Mouse (Mus musculus): ENCODE measurements around the gene Anapc11. TPM values are rescaled to one million over a fixed set of nuclear protein-coding genes. Genes with fewer than 3 reads are reported as not detected.
A peak's percentile ranks its signal among the peaks of the same experiment; 100 is the strongest.
"Not testable (repeated sequence)": the region's sequence is repeated elsewhere in the genome, so short reads cannot be mapped to it uniquely, and the experiment has no call there.

Anapc11 gene
- polyA plus RNA-seq, 1 experiment from 2014 or later = 210 TPM

DNA sequence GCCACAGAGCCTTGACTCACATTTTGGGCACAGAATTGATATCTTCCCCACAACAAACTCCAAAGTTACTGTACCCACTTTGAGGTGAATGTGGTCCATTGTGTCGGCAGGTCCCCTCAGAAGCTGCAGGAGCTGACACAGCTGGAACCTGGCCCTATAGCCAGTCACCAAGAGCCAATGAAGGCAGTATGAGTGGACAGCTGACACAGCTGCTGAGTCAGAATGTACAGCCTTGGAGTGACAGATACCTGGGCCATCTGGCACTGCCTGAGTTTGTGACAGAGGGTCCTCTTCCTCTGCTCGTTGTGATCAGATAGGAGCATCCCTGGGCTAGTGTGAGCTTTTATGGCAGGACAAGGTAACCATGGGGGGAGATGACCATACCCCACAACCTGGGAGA lies 43.0 kb upstream of the Anapc11 start:
- no peak overlapping the region for H3K4me2 ChIP-seq (ENCODE audit: low read length)
- WGBS = 87% methylated on average over 2 of the region's 2 CpGs

DNA sequence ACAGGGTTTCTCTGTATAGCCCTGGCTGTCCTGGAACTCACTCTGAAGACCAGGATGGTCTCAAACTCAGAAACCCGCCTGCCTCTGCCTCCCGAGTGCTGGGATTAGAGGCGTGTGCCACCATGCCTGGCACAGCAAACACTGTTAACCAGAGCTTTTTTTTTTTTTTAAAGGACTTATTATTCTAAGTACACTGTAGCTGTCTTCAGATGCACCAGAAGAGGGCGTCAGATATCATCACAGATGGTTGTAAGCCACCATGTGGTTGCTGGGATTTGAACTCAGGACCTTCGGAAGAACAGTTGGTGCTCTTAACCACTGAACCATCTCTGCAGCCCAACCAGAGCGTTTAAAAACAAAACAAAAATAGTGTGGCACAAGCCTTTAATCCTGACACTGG lies 39.4 kb upstream of the Anapc11 start:
- not testable (repeated sequence) for H3K4me1 ChIP-seq (ENCODE audit: control insufficient read depth, insufficient read depth, low read length); H3K9me3 ChIP-seq (ENCODE audit: control insufficient read depth, low read length); H3K9ac ChIP-seq (replicated peaks; ENCODE audit: low read length); ATAC-seq (ENCODE audit: low FRiP score, low TSS enrichment); H3K4me2 ChIP-seq (ENCODE audit: low read length); H3K27me3 ChIP-seq (ENCODE audit: control insufficient read depth, insufficient read depth, low read length); H3K4me3 ChIP-seq (replicated peaks; ENCODE audit: low read depth, low read length); DNase-seq; H3K27ac ChIP-seq (replicated peaks; ENCODE audit: low read depth, low read length)
- WGBS = 90% methylated on average over 6 of the region's 6 CpGs
- H3K36me3 ChIP-seq (ENCODE audit: control insufficient read depth, insufficient read depth, low read length) = peaks cover 50% of the 10 kb centered on the region

More for the DNA sequence above, 43.0 kb upstream of the Anapc11 start:
- H3K27ac ChIP-seq (replicated peaks; ENCODE audit: low read depth, low read length) = no peak overlapping the region
- no peaks in the 10 kb centered on the region for H3K27me3 ChIP-seq (ENCODE audit: control insufficient read depth, insufficient read depth, low read length)
- DNase-seq (no peak), ATAC-seq (ENCODE audit: low FRiP score, low TSS enrichment) (no peak)
- peaks cover 2% of the 10 kb centered on the region for H3K4me1 ChIP-seq (ENCODE audit: control insufficient read depth, insufficient read depth, low read length)
- no peak overlapping the region for H3K9ac ChIP-seq (replicated peaks; ENCODE audit: low read length)
- no peak overlapping the region for H3K4me3 ChIP-seq (replicated peaks; ENCODE audit: low read depth, low read length)
- peaks cover 14% of the 10 kb centered on the region for H3K36me3 ChIP-seq (ENCODE audit: control insufficient read depth, insufficient read depth, low read length)
- H3K9me3 ChIP-seq (ENCODE audit: control insufficient read depth, low read length) = peaks cover 6% of the 10 kb centered on the region; the same call in 1 of the 2 replicates

DNA sequence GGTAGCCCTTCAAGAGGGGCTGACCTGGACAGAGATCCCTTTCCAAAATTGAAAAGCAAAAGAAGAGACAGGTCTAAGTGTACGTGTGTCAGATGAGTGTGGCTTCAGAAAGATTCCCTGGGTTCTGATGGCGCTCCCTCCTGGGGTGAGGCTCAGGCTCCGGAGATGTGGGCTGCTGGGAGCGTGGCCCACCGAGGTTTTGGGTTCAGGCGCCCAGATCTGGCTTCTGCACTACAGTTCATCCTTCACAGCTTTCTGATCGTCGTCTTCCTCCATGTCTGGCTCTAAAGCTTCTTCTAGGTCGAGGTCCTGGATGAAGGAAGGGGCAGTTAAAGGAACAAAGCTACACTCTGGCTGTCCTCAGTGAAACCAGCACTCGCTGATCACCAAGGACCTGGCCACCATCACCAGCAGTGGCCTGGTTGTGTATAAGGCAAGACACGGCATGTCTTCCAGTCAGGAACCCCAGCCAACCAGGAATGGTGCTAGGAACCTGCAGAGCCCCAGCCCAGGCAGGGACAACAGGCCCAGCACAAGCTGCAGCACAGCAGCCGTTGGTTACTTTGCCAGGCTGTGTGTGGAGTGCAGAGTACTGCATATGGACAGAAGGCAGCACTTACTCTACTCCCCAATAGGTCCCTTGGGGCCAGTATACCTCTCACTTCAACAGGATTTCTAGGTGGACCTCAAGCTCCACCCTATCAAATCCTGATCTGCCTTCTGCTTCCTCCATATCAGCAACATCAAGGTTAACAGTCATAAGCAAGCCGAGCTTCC lies 37.1 kb upstream of the Anapc11 start:
- Histone ChIP-seq H3K27me3 (ENCODE audit: control insufficient read depth, insufficient read depth, low read length) (no peaks in the 10 kb centered on the region), H3K4me3 (replicated peaks; ENCODE audit: low read depth, low read length) (no peak overlapping the region), H3K9me3 (ENCODE audit: control insufficient read depth, low read length) (peaks cover 6% of the 10 kb centered on the region; the same call in 1 of the 2 replicates), H3K4me1 (ENCODE audit: control insufficient read depth, insufficient read depth, low read length) (no peaks in the 10 kb centered on the region), H3K9ac (replicated peaks; ENCODE audit: low read length) (no peak overlapping the region), H3K27ac (replicated peaks; ENCODE audit: low read depth, low read length) (no peak overlapping the region), H3K36me3 (ENCODE audit: control insufficient read depth, insufficient read depth, low read length) (peaks cover 72% of the 10 kb centered on the region), H3K4me2 (ENCODE audit: low read length) (no peak overlapping the region)
- 96% methylated on average over 13 of the region's 13 CpGs for WGBS
- ATAC-seq (ENCODE audit: low FRiP score, low TSS enrichment) (no peak), DNase-seq (no peak)

DNA sequence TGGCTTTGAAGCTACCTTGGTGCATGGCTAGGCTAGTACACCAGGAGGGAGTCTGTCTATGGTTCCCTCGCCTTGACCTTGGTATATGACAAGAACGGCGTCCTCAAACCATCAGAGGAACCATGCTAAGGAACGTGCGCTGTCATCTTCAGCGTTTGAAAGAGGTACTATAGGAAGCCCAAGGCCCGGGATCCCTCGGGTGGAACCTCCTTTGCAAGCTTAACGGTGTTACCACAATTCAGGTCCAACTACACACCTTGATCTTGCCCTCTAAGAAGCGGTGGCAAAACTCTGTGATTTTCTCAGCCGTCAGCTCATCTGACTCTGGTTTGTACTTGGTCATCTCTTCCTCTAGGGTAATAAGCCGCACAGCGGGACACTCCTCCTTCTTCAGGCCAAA lies 35.3 kb upstream of the Anapc11 start:
- H3K27me3 ChIP-seq (ENCODE audit: control insufficient read depth, insufficient read depth, low read length) = no peaks in the 10 kb centered on the region
- H3K4me3 ChIP-seq (replicated peaks; ENCODE audit: low read depth, low read length) = no peak overlapping the region
- H3K9ac ChIP-seq (replicated peaks; ENCODE audit: low read length) = no peak overlapping the region
- H3K4me1 ChIP-seq (ENCODE audit: control insufficient read depth, insufficient read depth, low read length) = no peaks in the 10 kb centered on the region
- DNase-seq (no peak), ATAC-seq (ENCODE audit: low FRiP score, low TSS enrichment) (no peak)
- no peak overlapping the region for H3K27ac ChIP-seq (replicated peaks; ENCODE audit: low read depth, low read length)
- WGBS = 95% methylated on average over 13 of the region's 13 CpGs
- H3K9me3 ChIP-seq (ENCODE audit: control insufficient read depth, low read length) = no peaks in the 10 kb centered on the region
- peaks cover 89% of the 10 kb centered on the region for H3K36me3 ChIP-seq (ENCODE audit: control insufficient read depth, insufficient read depth, low read length)
- H3K4me2 ChIP-seq (ENCODE audit: low read length) = no peak overlapping the region

DNA sequence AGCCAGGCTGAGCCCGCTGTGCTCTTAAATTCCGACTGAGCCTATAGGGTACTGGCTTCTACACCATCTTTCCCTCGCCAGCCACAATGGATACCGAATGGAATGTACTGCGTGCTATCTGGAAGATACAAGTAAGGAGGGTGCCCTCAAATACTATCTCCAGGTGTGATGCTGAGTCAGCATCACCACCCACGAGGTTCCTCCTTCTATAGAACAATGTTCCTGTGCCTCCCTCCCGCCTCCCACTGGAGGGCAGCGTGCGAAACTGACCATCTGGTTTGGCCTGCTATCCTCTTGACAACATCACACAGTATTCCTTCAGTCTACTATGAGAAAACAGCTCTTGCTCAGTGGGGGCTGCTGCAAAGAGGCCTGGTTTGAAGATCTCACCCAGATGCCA lies 33.1 kb upstream of the Anapc11 start:
- Histone ChIP-seq H3K4me2 (ENCODE audit: low read length) (no peak overlapping the region), H3K4me1 (ENCODE audit: control insufficient read depth, insufficient read depth, low read length) (no peaks in the 10 kb centered on the region), H3K27me3 (ENCODE audit: control insufficient read depth, insufficient read depth, low read length) (no peaks in the 10 kb centered on the region), H3K36me3 (ENCODE audit: control insufficient read depth, insufficient read depth, low read length) (peaks cover 91% of the 10 kb centered on the region), H3K9me3 (ENCODE audit: control insufficient read depth, low read length) (no peaks in the 10 kb centered on the region), H3K9ac (replicated peaks; ENCODE audit: low read length) (no peak overlapping the region), H3K4me3 (replicated peaks; ENCODE audit: low read depth, low read length) (no peak overlapping the region), H3K27ac (replicated peaks; ENCODE audit: low read depth, low read length) (no peak overlapping the region)
- WGBS = 85% methylated on average over 9 of the region's 9 CpGs
- DNase-seq (no peak), ATAC-seq (ENCODE audit: low FRiP score, low TSS enrichment) (no peak)

DNA sequence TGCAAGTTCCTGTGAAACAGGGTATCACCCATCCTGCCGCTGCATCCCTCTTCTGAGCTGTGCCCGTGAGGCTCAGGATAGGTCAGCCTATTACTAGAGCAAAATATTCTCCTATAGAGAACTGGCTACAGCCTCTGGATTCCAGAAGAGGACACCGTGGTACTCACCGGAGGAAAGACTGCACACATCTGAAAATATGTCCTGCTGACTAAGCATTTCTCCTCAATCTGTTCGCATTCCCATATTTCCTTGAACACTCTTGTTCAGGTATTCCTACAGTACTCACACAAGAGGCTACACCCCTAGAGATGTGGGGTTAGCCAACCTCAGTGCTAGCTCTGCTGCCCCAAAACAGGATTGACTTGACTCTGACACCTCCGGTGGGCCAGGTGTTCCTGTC lies 29.9 kb upstream of the Anapc11 start:
- Histone ChIP-seq H3K9me3 (ENCODE audit: control insufficient read depth, low read length) (no peaks in the 10 kb centered on the region), H3K9ac (replicated peaks; ENCODE audit: low read length) (no peak overlapping the region), H3K4me1 (ENCODE audit: control insufficient read depth, insufficient read depth, low read length) (peaks cover 12% of the 10 kb centered on the region), H3K36me3 (ENCODE audit: control insufficient read depth, insufficient read depth, low read length) (peaks cover 75% of the 10 kb centered on the region), H3K4me3 (replicated peaks; ENCODE audit: low read depth, low read length) (no peak overlapping the region), H3K27me3 (ENCODE audit: control insufficient read depth, insufficient read depth, low read length) (no peaks in the 10 kb centered on the region), H3K27ac (replicated peaks; ENCODE audit: low read depth, low read length) (no peak overlapping the region), H3K4me2 (ENCODE audit: low read length) (no peak overlapping the region)
- no peak for ATAC-seq (ENCODE audit: low FRiP score, low TSS enrichment)
- WGBS = 98% methylated on average over 6 of the region's 6 CpGs
- DNase-seq = no peak

DNA sequence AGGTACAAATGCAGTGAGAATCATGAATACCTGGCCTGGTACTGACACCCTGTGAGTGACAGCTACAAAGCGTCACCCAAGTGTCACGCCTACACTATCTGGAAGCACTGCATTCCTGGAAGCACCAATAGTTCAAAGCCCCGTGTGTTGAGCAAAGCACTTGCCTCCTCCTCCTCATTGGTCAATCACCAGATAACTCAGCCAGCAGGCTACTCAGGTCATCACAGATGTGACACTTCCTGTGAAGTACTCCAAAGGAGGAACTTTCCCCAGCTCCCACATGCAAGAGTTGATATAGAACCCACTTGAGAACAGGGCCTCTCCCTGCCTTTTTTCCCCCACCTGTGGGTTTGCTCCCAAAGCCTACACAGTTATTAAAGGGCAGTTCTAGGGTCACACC lies 27.1 kb upstream of the Anapc11 start:
- no peak overlapping the region for H3K9ac ChIP-seq (replicated peaks; ENCODE audit: low read length)
- no peaks in the 10 kb centered on the region for H3K9me3 ChIP-seq (ENCODE audit: control insufficient read depth, low read length)
- peak overlapping the region; percentile 87 for H3K4me3 ChIP-seq (replicated peaks; ENCODE audit: low read depth, low read length)
- H3K4me1 ChIP-seq (ENCODE audit: control insufficient read depth, insufficient read depth, low read length) = peaks cover 12% of the 10 kb centered on the region
- peak overlapping the region; percentile 72 for H3K4me2 ChIP-seq (ENCODE audit: low read length)
- no peak overlapping the region for H3K27ac ChIP-seq (replicated peaks; ENCODE audit: low read depth, low read length)
- H3K36me3 ChIP-seq (ENCODE audit: control insufficient read depth, insufficient read depth, low read length) = peaks cover 48% of the 10 kb centered on the region
- DNase-seq (no peak), ATAC-seq (ENCODE audit: low FRiP score, low TSS enrichment) (no peak)
- no peaks in the 10 kb centered on the region for H3K27me3 ChIP-seq (ENCODE audit: control insufficient read depth, insufficient read depth, low read length)
- WGBS = 84% methylated on average over 3 of the region's 3 CpGs

DNA sequence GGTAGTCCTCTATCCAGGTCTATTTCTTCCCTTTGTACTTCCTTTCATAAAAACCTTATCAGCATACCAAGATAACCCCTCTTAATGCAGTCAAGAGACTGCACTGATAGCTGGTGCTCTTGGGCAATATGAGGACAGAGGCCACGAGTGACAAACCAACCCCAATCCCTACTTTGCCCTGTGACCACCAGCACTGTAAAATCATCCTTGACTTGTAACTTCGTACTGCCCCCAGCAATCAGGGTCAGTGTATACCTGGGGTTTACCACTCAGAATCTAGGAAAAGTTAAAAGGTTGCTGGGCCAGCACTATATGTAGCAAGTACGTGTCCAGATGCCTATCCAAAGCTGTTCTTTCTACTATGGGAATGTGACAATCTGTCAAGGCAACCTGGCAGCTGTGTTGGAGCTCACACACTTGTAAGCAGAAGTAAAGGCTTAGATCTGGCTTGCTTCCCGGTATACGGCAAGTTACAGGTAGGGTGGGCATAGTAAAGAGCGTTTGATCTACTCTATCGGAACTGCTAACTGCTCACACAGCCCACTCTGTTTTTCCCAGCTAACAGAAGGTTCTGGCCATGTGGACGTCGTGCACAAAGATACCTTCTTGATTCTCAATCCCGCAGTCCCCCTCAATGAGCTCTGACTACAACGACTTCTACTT lies 26.3 kb upstream of the Anapc11 start:
- Histone ChIP-seq H3K27ac (replicated peaks; ENCODE audit: low read depth, low read length) (peak overlapping the region; percentile 90), H3K4me3 (replicated peaks; ENCODE audit: low read depth, low read length) (peak overlapping the region; percentile 87), H3K9me3 (ENCODE audit: control insufficient read depth, low read length) (no peaks in the 10 kb centered on the region), H3K4me1 (ENCODE audit: control insufficient read depth, insufficient read depth, low read length) (peaks cover 12% of the 10 kb centered on the region), H3K4me2 (ENCODE audit: low read length) (peak overlapping the region; percentile 72), H3K9ac (replicated peaks; ENCODE audit: low read length) (peak overlapping the region; percentile 84), H3K27me3 (ENCODE audit: control insufficient read depth, insufficient read depth, low read length) (no peaks in the 10 kb centered on the region), H3K36me3 (ENCODE audit: control insufficient read depth, insufficient read depth, low read length) (peaks cover 41% of the 10 kb centered on the region)
- ATAC-seq (ENCODE audit: low FRiP score, low TSS enrichment) (no peak), DNase-seq (no peak)
- 16% methylated on average over 11 of the region's 11 CpGs for WGBS

DNA sequence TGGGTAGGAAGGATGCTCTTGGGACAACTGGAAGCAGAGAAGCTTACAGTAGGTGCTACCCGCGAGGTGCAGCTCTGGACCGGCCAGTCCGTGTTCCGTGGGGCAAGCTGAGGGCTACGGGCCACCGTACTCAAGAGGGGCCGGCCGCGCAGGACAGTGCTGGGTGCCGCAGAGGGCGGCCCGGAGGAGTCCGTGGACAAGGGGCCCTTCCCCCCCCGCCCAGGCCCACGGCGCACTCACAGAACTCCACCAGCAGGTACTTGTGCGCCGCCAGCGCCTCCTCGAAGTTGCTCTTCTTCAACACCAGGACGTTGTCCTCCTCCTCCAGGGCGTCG lies 25.8 kb upstream of the Anapc11 start:
- ATAC-seq (ENCODE audit: low FRiP score, low TSS enrichment) (no peak; the same call in 1 of the 2 replicates), DNase-seq (no peak)
- Histone ChIP-seq H3K36me3 (ENCODE audit: control insufficient read depth, insufficient read depth, low read length) (peaks cover 36% of the 10 kb centered on the region), H3K4me3 (replicated peaks; ENCODE audit: low read depth, low read length) (peak overlapping the region; percentile 87), H3K4me1 (ENCODE audit: control insufficient read depth, insufficient read depth, low read length) (peaks cover 12% of the 10 kb centered on the region), H3K27me3 (ENCODE audit: control insufficient read depth, insufficient read depth, low read length) (no peaks in the 10 kb centered on the region), H3K9me3 (ENCODE audit: control insufficient read depth, low read length) (no peaks in the 10 kb centered on the region), H3K27ac (replicated peaks; ENCODE audit: low read depth, low read length) (peak overlapping the region; percentile 90), H3K9ac (replicated peaks; ENCODE audit: low read length) (peak overlapping the region; percentile 84), H3K4me2 (ENCODE audit: low read length) (peak overlapping the region; percentile 72)
- under 1% methylated on average over 24 of the region's 24 CpGs for WGBS
